Mouse (Mus musculus): ENCODE measurements around the gene Lef1. TPM values are rescaled to one million over a fixed set of nuclear protein-coding genes. Genes with fewer than 3 reads are reported as not detected.

Gene Lef1
- polyA plus RNA-seq, 1 experiment from 2014 or later: 25.9 TPM

DNA sequence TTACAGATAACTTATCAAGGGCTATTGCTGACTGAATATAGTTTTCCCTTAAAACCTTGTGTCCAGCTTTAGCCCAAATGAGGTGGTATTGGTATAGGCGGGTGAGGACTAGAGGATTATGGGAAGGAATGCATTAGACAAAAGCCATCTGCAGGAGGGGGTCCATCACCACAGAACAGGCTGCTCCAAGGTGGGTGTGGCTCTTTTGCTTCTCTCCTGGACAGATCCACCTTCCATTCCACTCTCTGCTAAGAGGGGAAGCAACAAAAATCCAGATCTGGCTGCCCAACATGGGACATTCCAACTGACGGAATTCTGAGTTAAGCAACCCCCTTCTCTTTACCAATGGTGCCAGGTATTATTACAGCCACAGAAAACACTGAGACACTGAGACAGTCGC, 148.7 kb downstream of the Lef1 start:
- H3K27me3 ChIP-seq (replicated peaks; ENCODE audit: control insufficient read depth, insufficient read depth, low read length): no peaks in the 10 kb centered on the region
- WGBS: 87% methylated on average over 3 of the region's 3 CpGs
- no peak overlapping the region for H3K9ac ChIP-seq (ENCODE audit: low read depth, low read length)
- no peak overlapping the region for H3K4me2 ChIP-seq (ENCODE audit: low read depth, low read length)
- H3K4me3 ChIP-seq (ENCODE audit: low read depth, low read length): no peak overlapping the region
- peaks cover 27% of the 10 kb centered on the region for H3K36me3 ChIP-seq (ENCODE audit: control insufficient read depth, insufficient read depth, low read length)
- ATAC-seq (ENCODE audit: low read depth): no peak
- no peak overlapping the region for H3K27ac ChIP-seq (replicated peaks; ENCODE audit: low read depth, low read length)
- no peaks in the 10 kb centered on the region for H3K4me1 ChIP-seq (ENCODE audit: control insufficient read depth, insufficient read depth, low read length)
- peaks cover 8% of the 10 kb centered on the region for H3K9me3 ChIP-seq (ENCODE audit: control insufficient read depth, low read length)
- no peak for DNase-seq (ENCODE audit: low spot score)

- no peak overlapping the region for H3K9ac ChIP-seq (ENCODE audit: low read depth, low read length)
- no peak overlapping the region for H3K4me3 ChIP-seq (ENCODE audit: low read depth, low read length)
- no peaks in the 10 kb centered on the region for H3K4me1 ChIP-seq (ENCODE audit: control insufficient read depth, insufficient read depth, low read length)
- H3K27ac ChIP-seq (replicated peaks; ENCODE audit: low read depth, low read length): no peak overlapping the region
- H3K27me3 ChIP-seq (replicated peaks; ENCODE audit: control insufficient read depth, insufficient read depth, low read length): no peaks in the 10 kb centered on the region
- peaks cover 32% of the 10 kb centered on the region for H3K36me3 ChIP-seq (ENCODE audit: control insufficient read depth, insufficient read depth, low read length)
- ATAC-seq (ENCODE audit: low read depth): no peak
- 85% methylated on average over 9 of the region's 9 CpGs for WGBS
- H3K4me2 ChIP-seq (ENCODE audit: low read depth, low read length): no peak overlapping the region
- no peak for DNase-seq (ENCODE audit: low spot score)
- peaks cover 8% of the 10 kb centered on the region for H3K9me3 ChIP-seq (ENCODE audit: control insufficient read depth, low read length)
These were observed 149.2 kb downstream of the Lef1 start for GRCm38 (mm10) chr3:131259392-131259965.

- no peak overlapping the region for H3K9ac ChIP-seq (ENCODE audit: low read depth, low read length)
- no peaks in the 10 kb centered on the region for H3K27me3 ChIP-seq (replicated peaks; ENCODE audit: control insufficient read depth, insufficient read depth, low read length)
- DNase-seq (ENCODE audit: low spot score): no peak
- no peaks in the 10 kb centered on the region for H3K4me1 ChIP-seq (ENCODE audit: control insufficient read depth, insufficient read depth, low read length)
- peaks cover 35% of the 10 kb centered on the region for H3K36me3 ChIP-seq (ENCODE audit: control insufficient read depth, insufficient read depth, low read length)
- no peak overlapping the region for H3K4me2 ChIP-seq (ENCODE audit: low read depth, low read length)
- no peak for ATAC-seq (ENCODE audit: low read depth)
- 96% methylated on average over 6 of the region's 6 CpGs for WGBS
- H3K27ac ChIP-seq (replicated peaks; ENCODE audit: low read depth, low read length): no peak overlapping the region
- H3K9me3 ChIP-seq (ENCODE audit: control insufficient read depth, low read length): peaks cover 8% of the 10 kb centered on the region
- H3K4me3 ChIP-seq (ENCODE audit: low read depth, low read length): no peak overlapping the region
These were observed 150.1 kb downstream of the Lef1 start for GRCm38 (mm10) chr3:131260418-131260817.

GRCm38 (mm10) chr3:131263766-131264486, 153.7 kb downstream of the Lef1 start:
- no peak overlapping the region for H3K4me3 ChIP-seq (ENCODE audit: low read depth, low read length)
- H3K9me3 ChIP-seq (ENCODE audit: control insufficient read depth, low read length): peaks cover 8% of the 10 kb centered on the region
- no peak overlapping the region for H3K9ac ChIP-seq (ENCODE audit: low read depth, low read length)
- WGBS: 77% methylated on average over 15 of the region's 15 CpGs
- H3K27me3 ChIP-seq (replicated peaks; ENCODE audit: control insufficient read depth, insufficient read depth, low read length): no peaks in the 10 kb centered on the region
- no peaks in the 10 kb centered on the region for H3K4me1 ChIP-seq (ENCODE audit: control insufficient read depth, insufficient read depth, low read length)
- H3K36me3 ChIP-seq (ENCODE audit: control insufficient read depth, insufficient read depth, low read length): peaks cover 40% of the 10 kb centered on the region
- H3K4me2 ChIP-seq (ENCODE audit: low read depth, low read length): no peak overlapping the region
- DNase-seq (ENCODE audit: low spot score) (no peak), ATAC-seq (ENCODE audit: low read depth) (no peak)
- no peak overlapping the region for H3K27ac ChIP-seq (replicated peaks; ENCODE audit: low read depth, low read length)

- H3K4me2 ChIP-seq (ENCODE audit: low read depth, low read length): no peak overlapping the region
- peaks cover 8% of the 10 kb centered on the region for H3K9me3 ChIP-seq (ENCODE audit: control insufficient read depth, low read length)
- ATAC-seq (ENCODE audit: low read depth) (no peak), DNase-seq (ENCODE audit: low spot score) (no peak)
- no peak overlapping the region for H3K9ac ChIP-seq (ENCODE audit: low read depth, low read length)
- no peak overlapping the region for H3K27ac ChIP-seq (replicated peaks; ENCODE audit: low read depth, low read length)
- WGBS: 86% methylated on average over 8 of the region's 8 CpGs
- no peaks in the 10 kb centered on the region for H3K27me3 ChIP-seq (replicated peaks; ENCODE audit: control insufficient read depth, insufficient read depth, low read length)
- H3K4me1 ChIP-seq (ENCODE audit: control insufficient read depth, insufficient read depth, low read length): peaks cover 7% of the 10 kb centered on the region; the same call in 1 of the 2 replicates
- no peak overlapping the region for H3K4me3 ChIP-seq (ENCODE audit: low read depth, low read length)
- H3K36me3 ChIP-seq (ENCODE audit: control insufficient read depth, insufficient read depth, low read length): peaks cover 40% of the 10 kb centered on the region
These were observed 155.2 kb downstream of the Lef1 start for GRCm38 (mm10) chr3:131265516-131265915.

- no peak for DNase-seq (ENCODE audit: low spot score)
- Histone ChIP-seq H3K36me3 (ENCODE audit: control insufficient read depth, insufficient read depth, low read length) (peaks cover 37% of the 10 kb centered on the region), H3K4me3 (ENCODE audit: low read depth, low read length) (no peak overlapping the region), H3K27ac (replicated peaks; ENCODE audit: low read depth, low read length) (0 out of 2 replicates have a peak overlapping the region, but pooled peaks have one; percentile 3), H3K4me2 (ENCODE audit: low read depth, low read length) (no peak overlapping the region), H3K9ac (ENCODE audit: low read depth, low read length) (no peak overlapping the region), H3K9me3 (ENCODE audit: control insufficient read depth, low read length) (no peaks in the 10 kb centered on the region; the same call in 1 of the 2 replicates), H3K27me3 (replicated peaks; ENCODE audit: control insufficient read depth, insufficient read depth, low read length) (no peaks in the 10 kb centered on the region), H3K4me1 (ENCODE audit: control insufficient read depth, insufficient read depth, low read length) (peaks cover 12% of the 10 kb centered on the region; the same call in 1 of the 2 replicates)
- no peak for ATAC-seq (ENCODE audit: low read depth)
- WGBS: 77% methylated on average over 3 of the region's 3 CpGs
These were observed 156.2 kb downstream of the Lef1 start for GRCm38 (mm10) chr3:131266366-131267050.

DNA sequence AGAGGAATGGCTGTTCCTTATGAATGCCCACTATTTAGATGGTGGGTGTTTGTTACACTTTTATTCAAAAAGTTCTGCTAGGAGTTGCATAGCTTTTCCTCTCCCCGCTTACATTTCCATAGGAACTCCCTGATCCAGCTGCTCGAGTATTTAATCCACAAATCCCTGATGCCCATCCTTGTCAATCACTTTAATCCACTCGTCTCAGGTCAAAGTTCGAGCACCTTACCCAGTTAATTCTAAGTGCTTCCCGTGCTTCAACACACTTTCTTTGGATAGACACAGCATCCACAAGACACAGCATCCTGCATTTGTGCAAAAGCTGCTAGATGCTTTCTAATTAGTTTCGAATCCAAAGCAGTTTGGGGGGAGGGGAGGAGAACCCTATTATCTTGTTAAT, 160.1 kb downstream of the Lef1 start:
- Histone ChIP-seq H3K4me2 (ENCODE audit: low read depth, low read length) (peak overlapping the region; percentile 62), H3K4me1 (ENCODE audit: control insufficient read depth, insufficient read depth, low read length) (peaks cover 12% of the 10 kb centered on the region; the same call in 1 of the 2 replicates), H3K27me3 (replicated peaks; ENCODE audit: control insufficient read depth, insufficient read depth, low read length) (no peaks in the 10 kb centered on the region), H3K4me3 (ENCODE audit: low read depth, low read length) (peak overlapping the region; percentile 86), H3K27ac (replicated peaks; ENCODE audit: low read depth, low read length) (no peak overlapping the region), H3K9me3 (ENCODE audit: control insufficient read depth, low read length) (no peaks in the 10 kb centered on the region), H3K9ac (ENCODE audit: low read depth, low read length) (no peak overlapping the region; the same call in 1 of the 2 replicates), H3K36me3 (ENCODE audit: control insufficient read depth, insufficient read depth, low read length) (peaks cover 5% of the 10 kb centered on the region; the same call in 1 of the 2 replicates)
- no peak for DNase-seq (ENCODE audit: low spot score)
- 45% methylated on average over 6 of the region's 6 CpGs for WGBS
- no peak for ATAC-seq (ENCODE audit: low read depth)

GRCm38 (mm10) chr3:131271157-131271556, 160.9 kb downstream of the Lef1 start:
- Histone ChIP-seq H3K4me1 (ENCODE audit: control insufficient read depth, insufficient read depth, low read length) (peaks cover 12% of the 10 kb centered on the region; the same call in 1 of the 2 replicates), H3K27me3 (replicated peaks; ENCODE audit: control insufficient read depth, insufficient read depth, low read length) (no peaks in the 10 kb centered on the region), H3K27ac (replicated peaks; ENCODE audit: low read depth, low read length) (peak overlapping the region; percentile 81; the same call in 1 of the 2 replicates), H3K4me2 (ENCODE audit: low read depth, low read length) (peak overlapping the region; percentile 62), H3K9me3 (ENCODE audit: control insufficient read depth, low read length) (no peaks in the 10 kb centered on the region), H3K4me3 (ENCODE audit: low read depth, low read length) (peak overlapping the region; percentile 86), H3K36me3 (ENCODE audit: control insufficient read depth, insufficient read depth, low read length) (peaks cover 5% of the 10 kb centered on the region; the same call in 1 of the 2 replicates), H3K9ac (ENCODE audit: low read depth, low read length) (peak overlapping the region; percentile 75)
- 7% methylated on average over 8 of the region's 8 CpGs for WGBS
- DNase-seq (ENCODE audit: low spot score): peak; percentile 31
- peak; percentile 21; the same call in 1 of the 2 replicates for ATAC-seq (ENCODE audit: low read depth)

All from embryonic facial prominence, embryonic 14.5 days (tissue).